Mouse (Mus musculus) heart, postnatal 0 days (tissue): ENCODE measurements at regions not wholly inside any gene's neighbourhood (a gene's known extent, or its start where the extent isn't known, plus 50 kb on each side); places are given as distances from the start of the nearest gene placed in this dataset.

ENCODE experiments used
- ATAC-seq: fragments of 200-750 bp; cut with Nextera tagmentation; 2 replicates; pipeline ENCODE4 v1.8.0; 2017; ENCODE audit warnings: low read depth, moderate number of reproducible peaks, moderate library complexity; ENCODE audit not compliant: insufficient read depth
- DNase-seq: peaks from one replicate; pipeline ENCODE4 v3.0.0-alpha.2; 2016; ENCODE audit warnings: low spot score
- H3K27ac ChIP-seq: fragments of 300-500 bp; sonication (generic); 2 replicates; pipeline ENCODE4 v1.5.1; 2014; ENCODE audit warnings: low read depth, mild to moderate bottlenecking
- H3K27me3 ChIP-seq: fragments of 300-500 bp; sonication (generic); 2 replicates; pipeline ENCODE4 v1.6.1; 2014; ENCODE audit warnings: low read length, mixed read lengths; ENCODE audit not compliant: control insufficient read depth, insufficient read depth
- H3K36me3 ChIP-seq: fragments of 300-500 bp; sonication (generic); replicated peaks from 2 replicates; pipeline ENCODE4 v1.6.1; 2014; ENCODE audit warnings: low read length, mixed read lengths; ENCODE audit not compliant: control insufficient read depth, insufficient read depth
- H3K4me1 ChIP-seq: fragments of 300-500 bp; sonication (generic); 2 replicates; pipeline ENCODE4 v1.6.1; 2014; ENCODE audit warnings: antibody characterized with exemption; ENCODE audit not compliant: control insufficient read depth, insufficient read depth
- H3K4me2 ChIP-seq: fragments of 300-500 bp; sonication (generic); 2 replicates; pipeline ENCODE4 v1.6.1; 2014; ENCODE audit warnings: low read depth, mild to moderate bottlenecking, low read length, moderate library complexity
- H3K4me3 ChIP-seq: fragments of 300-500 bp; sonication (generic); 2 replicates; pipeline ENCODE4 v1.5.1; 2014; ENCODE audit warnings: low read depth, low read length
- H3K9ac ChIP-seq: fragments of 300-500 bp; sonication (generic); replicated peaks from 2 replicates; pipeline ENCODE4 v1.6.1; 2014; ENCODE audit warnings: low read depth, low read length, mixed read lengths
- H3K9me3 ChIP-seq: fragments of 300-500 bp; sonication (generic); replicated peaks from 2 replicates; pipeline ENCODE4 v1.6.1; 2016; ENCODE audit warnings: low read length; ENCODE audit not compliant: control insufficient read depth
- CTCF ChIP-seq: IDR thresholded peaks from 2 replicates; pipeline ENCODE4 v1.5.1; 2016; ENCODE audit warnings: antibody characterized with exemption, control low read depth, low read depth
- EP300 ChIP-seq: IDR thresholded peaks from 2 replicates; pipeline ENCODE4 v1.6.1; 2016; ENCODE audit warnings: antibody characterized with exemption, low read depth
- WGBS: fragments of 180-500 bp; shearing (Covaris S2); extraction: QIAGEN DNeasy Blood & Tissue Kit; methylation state at CpG from one replicate; pipeline ENCODE4 v1.1.7; 2014; 5-methylcytosine and 5-hydroxymethylcytosine counted together

- Histone ChIP-seq H3K4me3 (no peak overlapping the region), H3K9ac (no peak overlapping the region), H3K4me1 (no peaks in the 10 kb centered on the region), H3K27me3 (no peaks in the 10 kb centered on the region), H3K9me3 (no peaks in the 10 kb centered on the region), H3K4me2 (no peak overlapping the region), H3K27ac (no peak overlapping the region), H3K36me3 (no peaks in the 10 kb centered on the region)
- no peak for TF ChIP-seq EP300
- no peak for TF ChIP-seq CTCF
- DNase-seq (no peak), ATAC-seq (no peak; the same call in 1 of the 2 replicates)
- WGBS, result 35% methylated on average over 2 of the region's 2 CpGs
These were observed 51.8 kb upstream of the St6galnac3 start for GRCm38 (mm10) chr3:153776738-153777137.

GRCm38 (mm10) chr3:153778386-153778785 lies 53.4 kb upstream of the St6galnac3 start:
- H3K9ac ChIP-seq, result no peak overlapping the region
- ATAC-seq (no peak), DNase-seq (no peak)
- no peaks in the 10 kb centered on the region for H3K9me3 ChIP-seq
- 50% methylated on average over 7 of the region's 7 CpGs for WGBS
- no peaks in the 10 kb centered on the region for H3K36me3 ChIP-seq
- TF ChIP-seq CTCF, result no peak
- TF ChIP-seq EP300, result no peak
- no peak overlapping the region for H3K27ac ChIP-seq
- no peaks in the 10 kb centered on the region for H3K4me1 ChIP-seq
- H3K27me3 ChIP-seq, result no peaks in the 10 kb centered on the region; the same call in 1 of the 2 replicates
- no peak overlapping the region for H3K4me2 ChIP-seq
- H3K4me3 ChIP-seq, result no peak overlapping the region

- 69% methylated on average over 5 of the region's 5 CpGs for WGBS
- Histone ChIP-seq H3K4me3 (no peak overlapping the region), H3K4me2 (no peak overlapping the region), H3K9ac (no peak overlapping the region), H3K9me3 (no peaks in the 10 kb centered on the region), H3K27ac (no peak overlapping the region), H3K4me1 (no peaks in the 10 kb centered on the region), H3K27me3 (peaks cover 2% of the 10 kb centered on the region; the same call in 1 of the 2 replicates), H3K36me3 (no peaks in the 10 kb centered on the region)
- ATAC-seq (no peak), DNase-seq (no peak)
- TF ChIP-seq EP300 (no peak), CTCF (no peak)
These were observed 57.5 kb upstream of the St6galnac3 start for GRCm38 (mm10) chr3:153782467-153782866.

GRCm38 (mm10) chr3:153783294-153783741 lies 58.3 kb upstream of the St6galnac3 start:
- H3K4me2 ChIP-seq, result no peak overlapping the region
- ATAC-seq, result no peak

GRCm38 (mm10) chr3:153783928-153784570 lies 59.1 kb upstream of the St6galnac3 start:
- Histone ChIP-seq H3K36me3 (no peaks in the 10 kb centered on the region), H3K9me3 (no peaks in the 10 kb centered on the region), H3K4me3 (no peak overlapping the region), H3K9ac (no peak overlapping the region), H3K4me1 (no peaks in the 10 kb centered on the region), H3K27me3 (peaks cover 2% of the 10 kb centered on the region; the same call in 1 of the 2 replicates), H3K27ac (no peak overlapping the region), H3K4me2 (no peak overlapping the region)
- ATAC-seq (no peak), DNase-seq (no peak)
- no peak for TF ChIP-seq CTCF
- TF ChIP-seq EP300, result no peak
- WGBS, result 60% methylated on average over 8 of the region's 8 CpGs

More at GRCm38 (mm10) chr3:153783294-153783741, 58.3 kb upstream of the St6galnac3 start:
- Histone ChIP-seq H3K36me3 (no peaks in the 10 kb centered on the region), H3K4me3 (no peak overlapping the region), H3K27ac (no peak overlapping the region), H3K9ac (no peak overlapping the region), H3K9me3 (no peaks in the 10 kb centered on the region), H3K4me1 (no peaks in the 10 kb centered on the region), H3K27me3 (peaks cover 2% of the 10 kb centered on the region; the same call in 1 of the 2 replicates)
- WGBS, result 10% methylated on average over 7 of the region's 7 CpGs
- peak; percentile 16 for DNase-seq
- no peak for TF ChIP-seq EP300
- TF ChIP-seq CTCF, result no peak

- H3K9me3 ChIP-seq, result no peaks in the 10 kb centered on the region
- no peak overlapping the region for H3K9ac ChIP-seq
- H3K4me2 ChIP-seq, result no peak overlapping the region
- DNase-seq, result no peak
- no peaks in the 10 kb centered on the region for H3K36me3 ChIP-seq
- WGBS, result 71% methylated on average over 7 of the region's 7 CpGs
- H3K4me3 ChIP-seq, result no peak overlapping the region
- no peaks in the 10 kb centered on the region for H3K4me1 ChIP-seq
- no peak for ATAC-seq
- 0 out of 2 replicates have a peak, but pooled peaks cover under 1% of the 10 kb centered on the region for H3K27me3 ChIP-seq
- H3K27ac ChIP-seq, result no peak overlapping the region
- no peak for TF ChIP-seq CTCF
- TF ChIP-seq EP300, result no peak
These were observed 53.6 kb upstream of the Asb17 start for GRCm38 (mm10) chr3:153790455-153790856.
